Mouse (Mus musculus) E14TG2a.4 (cell line): ENCODE data around the gene Spata6.

Experiments
- CTCF ChIP-seq: conservative IDR thresholded peaks from 2 replicates; pipeline ENCODE4 v1.5.1; 2014; ENCODE audit warnings: low read length
- NANOG ChIP-seq: IDR thresholded peaks from 2 replicates; pipeline ENCODE4 v1.6.1; 2014; ENCODE audit warnings: borderline replicate concordance, low read length, mixed read lengths
- POU5F1 ChIP-seq: IDR thresholded peaks from 2 replicates; pipeline ENCODE4 v1.6.1; 2014; ENCODE audit warnings: low read length, borderline replicate concordance

DNA sequence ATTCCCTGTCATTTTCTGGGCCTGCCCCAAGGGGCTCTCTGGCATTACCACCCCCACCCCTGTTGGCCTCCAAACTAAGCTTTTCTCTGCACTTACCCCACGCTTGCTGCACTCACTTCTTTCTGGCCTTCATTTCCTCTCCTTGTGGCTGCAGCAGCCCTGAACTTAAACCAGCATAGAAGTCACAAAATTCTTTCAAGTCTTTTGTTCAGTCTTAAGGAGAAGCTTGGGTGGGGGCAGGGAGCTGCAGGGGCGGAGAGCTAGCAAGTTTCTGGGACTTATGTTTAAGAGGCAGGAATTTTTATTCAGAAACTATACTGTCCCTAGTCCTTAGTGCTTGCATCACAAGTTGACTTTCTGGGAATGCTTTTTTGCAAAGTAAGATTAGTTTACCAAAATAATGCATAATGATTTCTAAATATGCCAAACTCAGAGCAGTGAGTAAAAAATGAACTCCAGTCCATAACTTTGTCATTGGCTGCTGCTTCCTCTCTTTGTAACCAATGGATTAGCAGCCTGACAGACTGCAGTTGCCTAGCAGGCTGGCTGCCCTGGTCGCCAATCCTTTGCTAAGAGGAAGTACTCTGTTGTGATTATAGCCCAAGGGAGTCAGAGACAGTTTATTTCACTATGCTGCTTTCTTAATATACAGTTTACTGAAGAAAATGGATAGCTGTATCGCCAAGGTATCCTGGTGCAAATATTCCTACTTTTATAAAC lies 1.5 kb downstream of the Spata6 start:
- TF ChIP-seq CTCF (no peak), POU5F1 (no peak), NANOG (no peak)
